Mouse (Mus musculus): Measurements from ENCODE around the gene Gon4l.

The Gon4l gene

GRCm38 (mm10) chr3:88913511-88914383 is 78.7 kb downstream of the Gon4l start, which contains the start of gene Msto1:
Gene Msto1 (minus strand): TSS chr3:88913999.
- peak; percentile 94 for DNase-seq

- DNase-seq: no peak
Observed at GRCm38 (mm10) chr3:88914384-88914810, 79.4 kb downstream of the Gon4l start.

GRCm38 (mm10) chr3:88918981-88919380 is 84.0 kb downstream of the Gon4l start:
- no peak for DNase-seq

GRCm38 (mm10) chr3:88921411-88921810 is 86.4 kb downstream of the Gon4l start:
- DNase-seq: no peak

GRCm38 (mm10) chr3:88923989-88924591 is 89.1 kb downstream of the Gon4l start:
- DNase-seq: no peak

- no peak for DNase-seq
Observed at GRCm38 (mm10) chr3:88925651-88926050, 90.6 kb downstream of the Gon4l start.

- DNase-seq: no peak
Observed at GRCm38 (mm10) chr3:88929501-88929900, 94.5 kb downstream of the Gon4l start.

GRCm38 (mm10) chr3:88939071-88939470 is 104.0 kb downstream of the Gon4l start:
- DNase-seq: no peak

GRCm38 (mm10) chr3:88939749-88940148 is 104.7 kb downstream of the Gon4l start:
- DNase-seq: no peak

GRCm38 (mm10) chr3:88942316-88942880 is 107.4 kb downstream of the Gon4l start:
- DNase-seq: no peak

GRCm38 (mm10) chr3:88944109-88944508 is 109.1 kb downstream of the Gon4l start:
- no peak for DNase-seq

- peak; percentile 86 for DNase-seq
Observed at GRCm38 (mm10) chr3:88949786-88950575, 115.0 kb downstream of the Gon4l start.

- peak; percentile 81 for DNase-seq
Observed at GRCm38 (mm10) chr3:88950576-88951326, 115.7 kb downstream of the Gon4l start, which contains the start of the genes Ash1l and Dap3. Gene Ash1l (plus strand): TSS chr3:88950622. Gene Dap3 (minus strand): TSS chr3:88951181.

- no peak for DNase-seq
Observed at GRCm38 (mm10) chr3:88951327-88951800, 116.3 kb downstream of the Gon4l start.

- DNase-seq: no peak
Observed at GRCm38 (mm10) chr3:88953246-88953645, 118.2 kb downstream of the Gon4l start.

GRCm38 (mm10) chr3:88953736-88954135 is 118.7 kb downstream of the Gon4l start:
- no peak for DNase-seq

Data from right cerebral cortex, postnatal 25 days (tissue).